Mouse (Mus musculus) C2C12 (cell line): ENCODE data around the gene Tenm2.

Source experiments
- CEBPB ChIP-seq: IDR thresholded peaks from one replicate; pipeline ENCODE4 v1.6.1; 2011; ENCODE audit warnings: low read depth, mild to moderate bottlenecking, control low read depth, moderate library complexity
- CTCF ChIP-seq: IDR thresholded peaks from one replicate; pipeline ENCODE4 v1.5.1; 2011; ENCODE audit not compliant: control insufficient read depth, insufficient read depth, insufficient read length
- MAX ChIP-seq: IDR thresholded peaks from one replicate; pipeline ENCODE4 v1.6.1; 2011; ENCODE audit warnings: mild to moderate bottlenecking, control low read depth
- MYOD1 ChIP-seq: IDR thresholded peaks from one replicate; pipeline ENCODE4 v1.6.1; 2011; ENCODE audit warnings: low read depth; ENCODE audit not compliant: control insufficient read depth, insufficient read length
- MYOG ChIP-seq: IDR thresholded peaks from one replicate; pipeline ENCODE4 v1.6.1; 2011; ENCODE audit not compliant: control insufficient read depth, insufficient read length; ENCODE audit errors: extremely low read depth
- USF1 ChIP-seq: IDR thresholded peaks from one replicate; pipeline ENCODE4 v1.6.1; 2011; ENCODE audit warnings: low read depth, mild to moderate bottlenecking, control low read depth, moderate library complexity

- TF ChIP-seq CTCF, result no peak
- TF ChIP-seq MAX, result no peak
- no peak for TF ChIP-seq USF1
- no peak for TF ChIP-seq MYOG
- no peak for TF ChIP-seq MYOD1
- TF ChIP-seq CEBPB, result no peak
Measured at GRCm38 (mm10) chr11:35989967-35990366, 1245.8 kb downstream of the Tenm2 start.
